Mouse (Mus musculus): ENCODE measurements at regions not wholly inside any gene's neighbourhood (a gene's known extent, or its start where the extent isn't known, plus 50 kb on each side); places are given as distances from the start of the nearest gene placed in this dataset.

DNA sequence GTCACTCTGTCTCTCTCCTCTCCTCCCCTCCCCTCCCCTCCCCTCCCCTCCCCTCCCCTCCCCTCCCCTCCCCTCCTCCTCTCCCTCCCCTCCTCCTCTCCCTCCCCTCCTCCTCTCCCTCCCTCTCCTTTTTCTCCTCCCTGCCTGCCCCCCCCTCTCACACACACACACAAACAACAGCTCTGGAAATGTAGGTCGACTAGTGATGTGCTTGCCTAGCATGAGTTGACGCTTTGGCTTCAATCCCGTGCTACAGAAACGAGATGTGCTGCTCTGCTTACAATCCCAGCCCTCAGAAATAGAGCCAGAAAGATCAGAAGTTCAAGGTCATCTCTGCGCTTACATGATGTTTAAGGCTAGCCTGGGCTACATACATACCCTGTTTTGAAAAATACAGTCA lies 254.9 kb downstream of the Bcor start:
- TF ChIP-seq CTCF (IDR thresholded peaks at IDR 0.05; ENCODE audit: low read depth, low read length) (no peak), POLR2A (IDR thresholded peaks at IDR 0.05; ENCODE audit: insufficient read depth, low read length) (no peak), EP300 (IDR thresholded peaks at IDR 0.05; ENCODE audit: insufficient read depth, low read depth, low read length) (no peak)
